8 mouse cellular contexts compared by ENCODE assay signal in the genomic region with DNA sequence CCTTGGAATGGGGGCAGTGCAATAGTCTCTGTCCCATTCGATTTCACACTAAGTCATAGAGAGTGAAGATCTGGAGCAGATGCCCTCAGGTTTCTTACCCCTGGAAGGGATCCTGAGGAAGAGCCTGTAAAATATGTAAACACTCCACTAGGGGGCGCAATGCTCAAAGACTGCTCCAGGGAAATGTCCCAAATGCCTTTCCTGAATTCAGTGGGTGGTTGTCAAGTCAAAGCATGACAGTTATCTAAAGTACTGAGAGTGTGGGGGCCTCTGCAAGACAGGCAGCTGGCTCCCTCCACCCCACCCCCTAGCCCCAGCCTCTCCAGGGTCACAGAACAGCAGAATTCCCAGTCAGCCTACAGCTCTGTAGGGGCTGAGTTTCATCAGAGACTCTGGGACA. TPM values are rescaled to one million over a fixed set of nuclear protein-coding genes. Genes with fewer than 3 reads are reported as not detected.
A peak's percentile ranks its signal among the peaks of the same experiment; 100 is the strongest.
DNase-seq lines count a peak whose midpoint lies in the region; ATAC-seq and TF ChIP-seq lines count a peak whose summit lies in the region.
"Had no signal": no experiment of that assay in that cellular context is flagged by ENCODE, and none has a peak within 500 bp of the region (broad histone marks: within the 10 kb centered on the region; RNA-seq: fewer than 3 reads in every experiment).

No protein-coding gene starts in this region.

- in situ Hi-C loops in ES-E14 (cut with MboI; ENCODE audit: low sequenced_read_pairs in 2 of 2, unreplicated experiment in 2 of 2): no loop called here

- H3K4me2 ChIP-seq in hindbrain, embryonic 16.5 days (ENCODE audit: low read length): no peak overlapping the region
- no peak overlapping the region for H3K4me2 ChIP-seq in forebrain, embryonic 11.5 days (ENCODE audit: low read depth, low read length, severe bottlenecking)

- no peak overlapping the region for H3K9ac ChIP-seq in ES-E14 (ENCODE audit: insufficient read depth, low read depth, low read length, poor library complexity, severe bottlenecking)
- no peak overlapping the region for H3K9ac ChIP-seq in hindbrain, embryonic 16.5 days (ENCODE audit: low read depth, low read length)
- no peak overlapping the region for H3K9ac ChIP-seq in forebrain, embryonic 11.5 days (ENCODE audit: low read length)

- 30% methylated on average over 2 of the region's 2 CpGs for WGBS in hindbrain, embryonic 16.5 days
- 20% methylated on average over 2 of the region's 2 CpGs for WGBS in forebrain, embryonic 11.5 days

- no peaks in the 10 kb centered on the region for H3K9me3 ChIP-seq in ES-E14 (ENCODE audit: control insufficient read depth, insufficient read depth, low read depth, low read length)
- H3K9me3 ChIP-seq in hindbrain, embryonic 16.5 days (ENCODE audit: control insufficient read depth, low read length): no peaks in the 10 kb centered on the region
- H3K9me3 ChIP-seq in forebrain, embryonic 11.5 days (ENCODE audit: control insufficient read depth, low read length): no peaks in the 10 kb centered on the region

- no peak overlapping the region for H3K4me3 ChIP-seq in ES-E14 (ENCODE audit: insufficient read depth in 1 of 2, low read depth in 1 of 2, low read length in 2 of 2, poor library complexity in 1 of 2, severe bottlenecking in 1 of 2)
- no peak overlapping the region for H3K4me3 ChIP-seq in hindbrain, embryonic 16.5 days (ENCODE audit: low read length)
- no peak overlapping the region for H3K4me3 ChIP-seq in forebrain, embryonic 11.5 days (ENCODE audit: low read depth, low read length)

- H3K27me3 ChIP-seq in hindbrain, embryonic 16.5 days (replicated peaks; ENCODE audit: control insufficient read depth, insufficient read depth, low read length): no peaks in the 10 kb centered on the region
- H3K27me3 ChIP-seq in forebrain, embryonic 11.5 days (ENCODE audit: control insufficient read depth, insufficient read depth, low read length): no peaks in the 10 kb centered on the region

- H3K27ac ChIP-seq in ES-E14 (ENCODE audit: insufficient read depth, low read depth, low read length, poor library complexity, severe bottlenecking): no peak overlapping the region
- H3K27ac ChIP-seq in hindbrain, embryonic 16.5 days (ENCODE audit: low read depth, low read length): no peak overlapping the region
- no peak overlapping the region for H3K27ac ChIP-seq in forebrain, embryonic 11.5 days (ENCODE audit: low read depth, low read length)
- H3K27ac ChIP-seq: macrophage had no signal

- ATAC-seq in hindbrain, embryonic 16.5 days: 0 out of 2 replicates have a peak, but pooled peaks have one; percentile 34
- ATAC-seq in forebrain, embryonic 11.5 days (replicated peaks; ENCODE audit: low FRiP score): no peak

- peaks cover 0 to 4% of the 10 kb centered on the region in 2 experiments; a peak in 1 of 4 replicates for H3K4me1 ChIP-seq in ES-E14 (ENCODE audit: control insufficient read depth in 2 of 2, insufficient read depth in 2 of 2, low read length in 2 of 2, poor library complexity in 1 of 2)
- H3K4me1 ChIP-seq in hindbrain, embryonic 16.5 days (ENCODE audit: control insufficient read depth, insufficient read depth, low read depth, low read length): peaks cover 5% of the 10 kb centered on the region
- H3K4me1 ChIP-seq in forebrain, embryonic 11.5 days (replicated peaks; ENCODE audit: control insufficient read depth, insufficient read depth, low read length): no peaks in the 10 kb centered on the region

- DNase-seq in kidney, postnatal 36 days: peak; percentile 8 to 49
- no peak for DNase-seq in kidney, adult 11 months
- DNase-seq in A20 (ENCODE audit: low read depth, low spot score) (peak; percentile 51), ES-E14 (ENCODE audit: low read depth, low spot score) (peak; percentile 30)
- no peak for DNase-seq in frontal cortex, postnatal 10 days (ENCODE audit: low spot score in 2 of 2)
- DNase-seq in forebrain, embryonic 11.5 days (ENCODE audit: low spot score): no peak

- H3K36me3 ChIP-seq in ES-E14 (ENCODE audit: control insufficient read depth, insufficient read depth, low read length, poor library complexity, severe bottlenecking): no peaks in the 10 kb centered on the region
- no peaks in the 10 kb centered on the region for H3K36me3 ChIP-seq in hindbrain, embryonic 16.5 days (ENCODE audit: control insufficient read depth, insufficient read depth, low read length)
- no peaks in the 10 kb centered on the region for H3K36me3 ChIP-seq in forebrain, embryonic 11.5 days (ENCODE audit: control insufficient read depth, insufficient read depth, low read length)

TF ChIP-seq in ES-E14, 5 proteins besides CTCF, POLR2A, EP300 and RAD21:
- TF ChIP-seq ZC3H11A (IDR thresholded peaks at IDR 0.05; ENCODE audit: borderline replicate concordance, low read depth, low read length) (no peak), CHD2 (IDR thresholded peaks at IDR 0.05; ENCODE audit: low read depth, low read length) (no peak), HCFC1 (IDR thresholded peaks at IDR 0.05; ENCODE audit: borderline replicate concordance, insufficient read depth, low read length) (no peak), MAFK (IDR thresholded peaks at IDR 0.05; ENCODE audit: insufficient read depth, low read depth, low read length) (no peak), ZNF384 (IDR thresholded peaks at IDR 0.05; ENCODE audit: low read depth, low read length) (no peak)

RNA-seq across cellular contexts. Expression of a gene that starts 27.7 kb away (rescaled TPM):
- total RNA-seq in ES-E14 (2012; rRNA removed): 14.7 and 24.7 TPM in 2 replicates
- polyA plus RNA-seq in hindbrain, embryonic 16.5 days (2015; fragmentation: Nextera tagmentation; extraction: Ambion mirVana): 2.7 and 3.0 TPM in 2 replicates
- polyA plus RNA-seq in forebrain, embryonic 11.5 days (2014; fragmentation: Nextera tagmentation; extraction: Ambion mirVana): 4.7 and 6.1 TPM in 2 replicates

Comparison
In these comparisons a context has a peak if more than half of its experiments do, and no peak if none do; other contexts are left out.
1. DNase-seq: peak in kidney, postnatal 36 days (2 of 2), A20 (single experiment) and ES-E14 (single experiment); none in kidney, adult 11 months (single experiment), frontal cortex, postnatal 10 days (0 of 2) and forebrain, embryonic 11.5 days (single experiment).